Mouse (Mus musculus) limb, embryonic 12.5 days (tissue): Measurements from ENCODE around the gene Slc38a1. TPM values are rescaled to one million over a fixed set of nuclear protein-coding genes. Genes with fewer than 3 reads are reported as not detected.
A peak's percentile ranks its signal among the peaks of the same experiment; 100 is the strongest.

Experiments used
- ATAC-seq: fragments of 200-750 bp; cut with Nextera tagmentation; 2 replicates; pipeline ENCODE4 v1.8.0; 2017; ENCODE audit warnings: low read depth, moderate TSS enrichment; ENCODE audit not compliant: insufficient number of reproducible peaks, insufficient read depth, low FRiP score, low TSS enrichment
- H3K27ac ChIP-seq: fragments of 300-500 bp; sonication (generic); 2 replicates; pipeline ENCODE4 v1.5.1; 2016; ENCODE audit warnings: mild to moderate bottlenecking, moderate library complexity
- H3K27me3 ChIP-seq: fragments of 300-500 bp; sonication (generic); 2 replicates; pipeline ENCODE4 v1.6.1; 2016; ENCODE audit warnings: mild to moderate bottlenecking, moderate library complexity
- H3K36me3 ChIP-seq: fragments of 300-500 bp; sonication (generic); 2 replicates; pipeline ENCODE4 v1.6.1; 2016; ENCODE audit warnings: mild to moderate bottlenecking, moderate library complexity
- H3K4me1 ChIP-seq: fragments of 300-500 bp; sonication (generic); replicated peaks from 2 replicates; pipeline ENCODE4 v1.6.1; 2016
- H3K4me2 ChIP-seq: fragments of 300-500 bp; sonication (generic); 2 replicates; pipeline ENCODE4 v1.6.1; 2016; ENCODE audit warnings: mild to moderate bottlenecking, moderate library complexity
- H3K4me3 ChIP-seq: fragments of 300-500 bp; sonication (generic); replicated peaks from 2 replicates; pipeline ENCODE4 v1.5.1; 2016; ENCODE audit warnings: mild to moderate bottlenecking
- H3K9ac ChIP-seq: fragments of 300-500 bp; sonication (generic); replicated peaks from 2 replicates; pipeline ENCODE4 v1.6.1; 2016; ENCODE audit warnings: mild to moderate bottlenecking, moderate library complexity
- H3K9me3 ChIP-seq: fragments of 300-500 bp; sonication (generic); 2 replicates; pipeline ENCODE4 v1.6.1; 2016; ENCODE audit warnings: mild to moderate bottlenecking, moderate library complexity
- WGBS: fragments of 180-500 bp; shearing (Covaris S2); methylation state at CpG from one replicate; pipeline ENCODE4 v1.1.7; 2016; 5-methylcytosine and 5-hydroxymethylcytosine counted together
- polyA plus RNA-seq: library from polyadenylated mRNA; unstranded; fragments of >200 nt; fragmentation: Nextera tagmentation; extraction: Ambion mirVana; gene quantifications from 2 replicates; pipeline ENCODE4 v1.2.1, GENCODE M21; 2016

The Slc38a1 gene
- polyA plus RNA-seq, result 121 and 152 TPM in 2 replicates

DNA sequence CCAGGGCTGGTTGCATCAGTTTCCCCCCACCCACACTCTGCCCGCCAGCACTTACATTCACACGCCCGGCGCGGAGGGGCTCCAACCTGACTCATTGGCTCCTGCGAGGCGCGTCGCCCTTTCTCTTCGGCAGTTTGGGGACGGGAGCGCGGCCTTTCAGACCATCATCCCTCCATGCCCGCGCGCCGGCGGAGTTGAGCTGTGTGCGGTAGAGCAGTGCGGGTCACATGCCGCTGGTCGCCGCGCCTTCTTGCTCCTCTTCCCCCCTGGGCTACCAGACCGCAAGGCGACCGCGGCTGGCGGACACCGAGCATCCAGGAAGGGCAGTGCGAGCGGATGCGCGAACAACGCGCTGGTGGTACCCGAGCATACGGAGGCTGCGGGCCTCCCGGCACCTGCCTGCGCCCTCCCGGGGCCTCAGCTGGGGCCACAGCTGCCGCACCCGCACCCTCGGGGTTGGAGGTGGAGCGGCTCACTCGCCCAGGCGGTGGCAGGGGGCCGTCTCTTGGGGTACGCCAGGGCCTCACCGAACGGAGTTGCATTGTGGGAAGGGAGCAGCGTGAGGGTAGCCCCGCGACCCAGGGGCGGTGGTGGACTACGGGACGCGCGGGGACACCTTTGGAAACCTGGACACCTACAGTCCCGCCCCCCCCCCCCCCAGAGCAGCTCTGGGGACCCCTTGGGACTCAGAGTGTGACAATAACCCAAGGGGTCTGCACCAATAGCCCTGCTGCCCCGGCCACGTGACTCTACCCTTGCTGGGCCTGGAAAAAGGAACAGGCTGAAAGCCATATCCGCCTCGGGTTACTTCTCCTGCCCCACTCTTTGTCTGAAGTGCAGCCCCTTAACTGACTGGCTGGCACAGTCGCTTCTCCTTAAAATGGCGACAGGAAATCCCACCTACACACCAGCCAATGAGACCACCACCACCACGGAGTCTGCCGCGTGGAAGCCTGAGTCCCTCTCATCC lies at the start of gene Slc38a1:
TSS of gene Slc38a1 (minus strand) at position 478 of the 970 bp plus-strand sequence.
- WGBS, result 0% methylated on average over 67 of the region's 70 CpGs
- H3K36me3 ChIP-seq, result peaks cover 14% of the 10 kb centered on the region
- peaks cover 25% of the 10 kb centered on the region for H3K4me1 ChIP-seq
- peak within 1 kb of the TSS; percentile 98 for H3K9ac ChIP-seq
- H3K27ac ChIP-seq, result peak within 1 kb of the TSS; percentile 99
- no peaks in the 10 kb centered on the region for H3K27me3 ChIP-seq
- peak within 1 kb of the TSS; percentile 86 for H3K4me3 ChIP-seq
- H3K9me3 ChIP-seq, result no peaks in the 10 kb centered on the region
- ATAC-seq, result peak; percentile 77
- peak within 1 kb of the TSS; percentile 81 for H3K4me2 ChIP-seq

DNA sequence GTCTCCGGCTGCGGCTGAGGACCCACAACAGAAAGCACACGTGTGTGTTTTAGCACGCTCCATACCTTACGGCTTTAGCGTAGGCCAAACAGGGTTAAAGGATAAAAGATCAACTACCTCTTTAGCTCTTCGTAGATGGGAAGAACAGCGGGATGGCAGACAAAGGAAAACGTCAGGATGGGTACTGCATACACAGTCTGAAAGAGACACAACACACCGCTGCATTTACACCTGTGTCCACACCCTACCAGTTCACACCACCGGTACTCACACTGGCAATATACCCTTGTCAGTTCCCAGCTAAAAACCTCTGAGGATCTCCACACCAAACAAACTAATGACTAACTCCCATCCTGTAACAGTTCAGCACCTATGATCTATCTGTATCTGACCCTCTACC lies 49.7 kb upstream of the Slc38a1 start:
- Histone ChIP-seq H3K9me3 (no peaks in the 10 kb centered on the region), H3K36me3 (peaks cover 95% of the 10 kb centered on the region), H3K9ac (no peak overlapping the region), H3K27me3 (no peaks in the 10 kb centered on the region), H3K4me2 (no peak overlapping the region), H3K4me1 (peaks cover 25% of the 10 kb centered on the region), H3K4me3 (no peak overlapping the region), H3K27ac (no peak overlapping the region)
- no peak for ATAC-seq
- WGBS, result 93% methylated on average over 11 of the region's 11 CpGs

DNA sequence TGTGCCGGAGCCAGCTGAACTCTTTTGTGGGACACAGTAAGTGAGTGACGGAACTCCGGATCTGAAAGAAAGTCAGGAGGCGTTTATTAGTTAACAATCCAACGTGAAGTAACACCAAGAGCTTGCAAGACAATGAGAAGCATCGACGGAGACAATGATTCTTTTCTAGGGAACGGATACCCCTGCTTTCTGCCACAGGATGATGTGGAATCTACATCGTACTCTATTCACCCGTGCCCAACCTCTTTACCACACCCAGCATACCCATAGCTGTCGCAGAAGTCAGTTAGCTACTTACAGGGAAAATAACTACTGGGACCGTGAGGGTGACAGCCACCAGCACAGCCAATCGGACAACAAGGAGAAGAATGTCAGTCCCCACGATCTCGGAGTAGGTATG lies 48.7 kb upstream of the Slc38a1 start:
- H3K9ac ChIP-seq, result no peak overlapping the region
- peaks cover 15% of the 10 kb centered on the region for H3K4me1 ChIP-seq
- peaks cover 94% of the 10 kb centered on the region for H3K36me3 ChIP-seq
- WGBS, result 93% methylated on average over 15 of the region's 15 CpGs
- H3K27me3 ChIP-seq, result no peaks in the 10 kb centered on the region
- no peak for ATAC-seq
- no peak overlapping the region for H3K27ac ChIP-seq
- H3K9me3 ChIP-seq, result no peaks in the 10 kb centered on the region
- H3K4me2 ChIP-seq, result no peak overlapping the region
- no peak overlapping the region for H3K4me3 ChIP-seq

DNA sequence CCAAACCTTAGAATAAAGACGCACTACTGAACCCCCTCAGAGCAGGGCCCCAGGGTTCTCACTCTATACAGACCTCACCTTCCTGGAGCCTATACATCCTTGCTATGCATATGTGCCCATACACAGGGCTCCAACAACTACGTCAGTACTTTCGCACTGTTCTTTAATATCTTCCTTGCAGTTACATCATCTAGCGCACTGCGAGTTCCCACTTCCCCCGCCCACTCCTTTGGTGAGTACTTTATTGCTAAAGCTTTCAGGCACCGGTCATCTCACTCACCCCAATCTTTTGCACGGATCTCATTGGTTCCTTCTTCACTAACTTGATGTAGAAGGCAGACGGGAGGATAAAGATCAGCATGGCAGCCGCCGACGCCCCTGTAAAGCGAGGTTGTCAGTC lies 48.1 kb upstream of the Slc38a1 start:
- 95% methylated on average over 13 of the region's 13 CpGs for WGBS
- peaks cover 89% of the 10 kb centered on the region for H3K36me3 ChIP-seq
- no peaks in the 10 kb centered on the region for H3K27me3 ChIP-seq
- H3K4me1 ChIP-seq, result peaks cover 9% of the 10 kb centered on the region
- ATAC-seq, result no peak
- H3K4me3 ChIP-seq, result no peak overlapping the region
- no peak overlapping the region for H3K9ac ChIP-seq
- no peak overlapping the region for H3K27ac ChIP-seq
- no peaks in the 10 kb centered on the region for H3K9me3 ChIP-seq
- no peak overlapping the region for H3K4me2 ChIP-seq

DNA sequence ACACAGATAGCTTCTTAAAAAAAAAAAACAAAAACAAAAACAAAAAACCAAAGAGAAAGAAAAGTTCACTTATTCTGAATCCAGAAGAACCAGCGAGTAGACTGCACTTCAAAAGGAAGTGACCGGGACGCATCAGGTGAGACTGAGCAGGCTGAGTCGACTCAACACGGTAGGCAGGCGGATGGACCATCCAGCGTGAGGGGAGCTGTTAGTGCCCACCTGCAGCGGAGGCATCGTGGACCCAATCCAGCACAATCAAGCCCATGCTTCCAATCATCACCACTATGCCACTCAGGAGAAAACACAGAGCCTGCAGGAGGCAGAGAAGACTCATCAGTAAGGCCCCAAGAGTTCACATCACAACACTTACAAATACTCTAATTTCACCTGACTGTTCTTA lies 47.2 kb upstream of the Slc38a1 start:
- Histone ChIP-seq H3K9me3 (no peaks in the 10 kb centered on the region), H3K27me3 (no peaks in the 10 kb centered on the region), H3K27ac (no peak overlapping the region), H3K4me3 (no peak overlapping the region), H3K9ac (no peak overlapping the region), H3K4me1 (0 out of 2 replicates have a peak, but pooled peaks cover 3% of the 10 kb centered on the region), H3K4me2 (no peak overlapping the region), H3K36me3 (peaks cover 80% of the 10 kb centered on the region)
- 88% methylated on average over 9 of the region's 9 CpGs for WGBS
- no peak for ATAC-seq

DNA sequence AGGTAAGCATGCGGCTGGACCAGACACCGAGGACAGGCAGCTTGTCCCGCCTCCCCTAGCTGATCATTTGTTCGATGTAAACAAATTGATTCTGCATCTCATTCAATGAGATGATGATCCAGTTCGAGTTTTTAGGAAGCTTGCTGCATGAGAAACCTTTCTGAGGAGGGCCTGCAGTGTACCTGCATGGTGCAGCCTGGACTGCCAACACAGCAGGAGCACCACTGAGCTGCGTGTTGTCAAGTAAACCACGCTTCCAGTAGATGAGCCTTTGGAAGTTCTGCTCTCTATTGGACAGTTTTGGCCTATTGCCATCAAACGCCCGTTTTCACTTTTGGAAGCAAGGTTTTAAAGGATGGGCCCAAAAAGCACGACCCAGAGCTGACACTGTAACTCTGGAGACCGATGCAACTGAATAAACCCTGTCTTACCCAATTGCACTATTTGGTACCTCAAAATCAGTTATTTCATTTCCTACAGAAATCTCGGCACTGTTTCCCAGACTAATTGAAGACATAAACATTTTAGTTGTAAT lies 46.1 kb upstream of the Slc38a1 start:
- no peak overlapping the region for H3K4me3 ChIP-seq
- WGBS, result 92% methylated on average over 12 of the region's 12 CpGs
- no peaks in the 10 kb centered on the region for H3K27me3 ChIP-seq
- peaks cover 69% of the 10 kb centered on the region for H3K36me3 ChIP-seq
- no peak overlapping the region for H3K27ac ChIP-seq
- no peak overlapping the region for H3K9ac ChIP-seq
- H3K4me1 ChIP-seq, result peaks cover 7% of the 10 kb centered on the region
- H3K4me2 ChIP-seq, result no peak overlapping the region
- H3K9me3 ChIP-seq, result no peaks in the 10 kb centered on the region
- ATAC-seq, result no peak

DNA sequence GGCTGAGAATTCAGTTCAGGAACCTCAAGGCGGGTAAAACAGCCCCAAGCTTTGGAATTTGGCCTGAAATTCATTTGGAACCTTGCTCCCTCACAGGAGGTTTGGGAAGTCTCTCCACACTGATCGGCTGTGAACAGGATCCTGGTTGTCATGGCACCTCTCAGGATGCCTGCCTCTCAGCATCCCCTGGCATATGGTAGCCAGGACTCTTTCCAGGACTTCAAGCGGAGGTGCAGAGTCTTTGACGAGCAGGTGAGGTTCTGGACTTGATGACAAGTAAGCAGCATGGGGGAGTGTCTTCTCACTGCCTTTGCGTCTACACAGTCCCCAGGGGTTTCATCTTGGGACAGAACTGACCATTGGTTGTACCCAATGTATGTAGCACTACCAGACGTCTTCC lies 45.3 kb upstream of the Slc38a1 start:
- H3K36me3 ChIP-seq, result peaks cover 61% of the 10 kb centered on the region
- H3K27me3 ChIP-seq, result no peaks in the 10 kb centered on the region
- peaks cover 7% of the 10 kb centered on the region for H3K4me1 ChIP-seq
- no peaks in the 10 kb centered on the region for H3K9me3 ChIP-seq
- H3K9ac ChIP-seq, result no peak overlapping the region
- H3K4me2 ChIP-seq, result no peak overlapping the region
- H3K27ac ChIP-seq, result no peak overlapping the region
- ATAC-seq, result no peak
- WGBS, result 75% methylated on average over 6 of the region's 6 CpGs
- no peak overlapping the region for H3K4me3 ChIP-seq

DNA sequence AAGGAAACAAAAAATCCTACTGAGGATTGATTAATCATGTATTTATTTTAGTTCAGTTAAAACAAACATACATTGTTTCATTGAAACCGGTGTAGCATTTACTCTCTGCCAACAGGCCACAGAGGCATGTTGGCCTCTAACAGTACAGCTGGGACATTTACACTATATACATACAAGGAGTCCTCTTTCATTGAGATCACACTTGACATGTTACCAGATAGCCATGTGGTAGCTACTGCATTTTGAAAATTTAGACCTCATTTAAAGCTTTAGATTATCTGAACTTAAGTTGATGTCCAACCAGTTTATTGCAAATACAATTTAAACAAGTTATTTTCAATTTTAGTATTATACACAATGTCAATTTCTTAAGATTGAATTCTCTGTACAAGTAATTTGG lies 44.7 kb upstream of the Slc38a1 start:
- H3K36me3 ChIP-seq, result peaks cover 54% of the 10 kb centered on the region
- WGBS, result 77% methylated on average over 1 of the region's 1 CpGs
- H3K4me3 ChIP-seq, result no peak overlapping the region
- no peak overlapping the region for H3K27ac ChIP-seq
- no peak overlapping the region for H3K4me2 ChIP-seq
- no peak overlapping the region for H3K9ac ChIP-seq
- ATAC-seq, result no peak
- peaks cover 7% of the 10 kb centered on the region for H3K4me1 ChIP-seq
- no peaks in the 10 kb centered on the region for H3K9me3 ChIP-seq
- H3K27me3 ChIP-seq, result peaks cover 2% of the 10 kb centered on the region; the same call in 1 of the 2 replicates

DNA sequence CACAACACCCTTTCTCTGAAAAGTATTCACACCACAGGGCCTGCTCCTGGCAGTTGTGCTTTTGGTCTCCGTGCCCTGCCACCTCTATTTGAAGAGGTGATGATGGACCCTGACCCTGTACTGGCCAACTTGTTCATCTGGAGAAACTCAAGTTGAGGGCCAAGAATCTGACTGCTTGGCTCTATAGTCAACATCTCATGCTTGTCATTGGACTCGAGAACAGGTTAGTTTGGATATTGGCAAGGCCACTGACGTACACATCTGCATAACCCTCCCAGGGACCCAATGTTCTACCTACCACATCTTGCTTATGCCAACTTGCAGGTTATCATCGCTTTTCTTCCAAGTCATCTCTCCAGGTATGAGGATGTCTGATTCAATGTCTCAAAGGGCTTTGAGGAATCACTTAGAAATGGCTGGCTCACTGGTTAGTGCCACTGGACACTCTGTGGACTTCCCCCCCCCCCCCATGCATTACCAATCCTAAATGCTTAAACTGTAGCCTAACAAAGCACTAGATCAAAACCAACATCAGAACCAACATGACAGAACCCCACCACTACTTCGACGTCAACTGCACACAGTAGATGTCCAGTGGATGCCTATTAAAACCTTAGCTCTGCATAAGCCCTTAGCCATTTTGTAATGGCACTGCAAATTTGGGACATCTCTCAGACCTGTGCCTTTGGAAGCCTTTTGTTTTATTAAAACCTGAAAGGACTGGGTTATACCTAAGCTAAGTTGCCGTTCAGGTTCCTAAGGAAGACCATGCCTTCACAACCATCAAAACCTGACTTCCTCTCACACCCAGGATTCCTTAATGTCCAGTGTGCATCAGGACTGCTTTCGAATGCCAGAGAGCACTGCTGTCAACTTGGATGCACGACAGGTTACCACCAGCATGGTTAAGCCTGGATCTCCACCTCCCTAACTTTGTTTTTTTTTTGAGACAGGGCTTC lies 43.8 kb upstream of the Slc38a1 start:
- peaks cover 7% of the 10 kb centered on the region for H3K4me1 ChIP-seq
- no peak overlapping the region for H3K27ac ChIP-seq
- no peak overlapping the region for H3K4me3 ChIP-seq
- peaks cover 45% of the 10 kb centered on the region for H3K36me3 ChIP-seq
- H3K27me3 ChIP-seq, result peaks cover 2% of the 10 kb centered on the region; the same call in 1 of the 2 replicates
- no peak overlapping the region for H3K4me2 ChIP-seq
- no peak for ATAC-seq
- no peak overlapping the region for H3K9ac ChIP-seq
- no peaks in the 10 kb centered on the region for H3K9me3 ChIP-seq
- WGBS, result 80% methylated on average over 9 of the region's 9 CpGs

DNA sequence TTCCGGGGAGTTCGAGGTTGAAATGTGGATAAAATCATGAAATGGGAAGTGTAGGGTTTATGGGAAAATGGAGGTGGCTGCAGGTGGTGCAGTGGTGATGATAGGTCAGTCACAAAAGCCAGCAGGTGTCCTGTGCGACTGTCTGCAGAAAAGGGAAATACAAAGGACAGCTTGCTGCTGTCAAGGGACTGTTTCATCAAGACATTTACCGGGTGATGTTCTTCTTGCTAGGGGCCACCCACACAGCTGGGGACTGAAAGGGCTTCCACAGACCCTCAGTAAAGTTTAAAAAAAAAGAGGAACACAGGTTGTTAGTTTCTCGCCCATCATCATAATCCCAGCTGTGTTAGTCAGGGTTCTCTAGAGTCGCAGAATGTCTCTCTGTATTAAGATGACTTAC lies 42.6 kb upstream of the Slc38a1 start:
- no peak for ATAC-seq
- Histone ChIP-seq H3K4me2 (no peak overlapping the region), H3K27me3 (peaks cover 4% of the 10 kb centered on the region; the same call in 1 of the 2 replicates), H3K27ac (no peak overlapping the region), H3K4me1 (peaks cover 5% of the 10 kb centered on the region), H3K4me3 (no peak overlapping the region), H3K9me3 (no peaks in the 10 kb centered on the region), H3K9ac (no peak overlapping the region), H3K36me3 (peaks cover 33% of the 10 kb centered on the region)
- WGBS, result 76% methylated on average over 6 of the region's 6 CpGs
